Mouse (Mus musculus): Measurements from ENCODE around the gene Uck1. TPM values are rescaled to one million over a fixed set of nuclear protein-coding genes. Genes with fewer than 3 reads are reported as not detected.

The Uck1 gene
- total RNA-seq, 2 experiments from 2014 or later: 55.5 to 59.2 TPM

DNA sequence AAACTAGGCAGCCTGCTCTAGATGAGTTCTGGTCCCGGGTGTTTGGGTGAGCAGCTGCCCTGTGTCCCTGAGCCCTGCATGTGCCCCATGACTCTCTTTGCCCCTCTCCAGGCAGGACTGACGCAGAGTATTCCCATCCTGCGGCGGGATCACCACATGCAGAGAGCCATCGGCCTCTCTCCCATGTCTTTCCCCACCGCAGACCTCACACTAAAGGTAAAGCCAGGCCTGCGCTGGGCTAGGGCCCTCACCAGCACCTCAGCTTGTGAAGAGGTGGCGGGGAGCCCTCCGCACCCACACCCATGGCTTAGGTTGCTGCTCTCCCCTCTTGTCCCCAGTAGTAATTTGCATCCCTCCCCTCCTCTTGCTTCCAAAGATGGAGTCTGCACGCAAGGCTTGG lies 39.0 kb downstream of the Uck1 start:
- DNase-seq (ENCODE audit: low spot score in 2 of 2): no peak

DNA sequence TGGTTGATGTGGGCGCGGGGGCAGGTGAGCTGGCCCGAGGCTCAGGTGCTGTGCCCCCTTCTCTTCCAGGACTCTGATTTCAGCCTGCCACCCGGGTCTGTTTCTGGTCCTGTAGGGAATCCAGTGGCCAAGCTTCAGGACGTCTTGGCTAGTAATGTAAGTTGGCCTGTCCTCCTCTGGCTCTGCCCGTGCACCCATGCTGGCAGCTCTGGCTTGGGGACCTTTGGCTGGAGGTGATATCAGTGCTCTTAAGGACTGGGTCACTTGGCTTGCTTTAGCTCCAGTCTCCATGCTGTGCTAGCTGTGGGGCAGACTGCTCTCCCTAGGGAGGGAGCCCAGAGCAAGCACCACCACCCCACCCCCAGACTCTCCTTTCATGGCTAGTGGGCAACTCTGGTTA lies 39.9 kb downstream of the Uck1 start:
- no peak for DNase-seq (ENCODE audit: low spot score in 2 of 2)

- DNase-seq (ENCODE audit: low spot score in 2 of 2): no peak
Observed at GRCm38 (mm10) chr2:32219501-32219900, 40.5 kb downstream of the Uck1 start.

DNA sequence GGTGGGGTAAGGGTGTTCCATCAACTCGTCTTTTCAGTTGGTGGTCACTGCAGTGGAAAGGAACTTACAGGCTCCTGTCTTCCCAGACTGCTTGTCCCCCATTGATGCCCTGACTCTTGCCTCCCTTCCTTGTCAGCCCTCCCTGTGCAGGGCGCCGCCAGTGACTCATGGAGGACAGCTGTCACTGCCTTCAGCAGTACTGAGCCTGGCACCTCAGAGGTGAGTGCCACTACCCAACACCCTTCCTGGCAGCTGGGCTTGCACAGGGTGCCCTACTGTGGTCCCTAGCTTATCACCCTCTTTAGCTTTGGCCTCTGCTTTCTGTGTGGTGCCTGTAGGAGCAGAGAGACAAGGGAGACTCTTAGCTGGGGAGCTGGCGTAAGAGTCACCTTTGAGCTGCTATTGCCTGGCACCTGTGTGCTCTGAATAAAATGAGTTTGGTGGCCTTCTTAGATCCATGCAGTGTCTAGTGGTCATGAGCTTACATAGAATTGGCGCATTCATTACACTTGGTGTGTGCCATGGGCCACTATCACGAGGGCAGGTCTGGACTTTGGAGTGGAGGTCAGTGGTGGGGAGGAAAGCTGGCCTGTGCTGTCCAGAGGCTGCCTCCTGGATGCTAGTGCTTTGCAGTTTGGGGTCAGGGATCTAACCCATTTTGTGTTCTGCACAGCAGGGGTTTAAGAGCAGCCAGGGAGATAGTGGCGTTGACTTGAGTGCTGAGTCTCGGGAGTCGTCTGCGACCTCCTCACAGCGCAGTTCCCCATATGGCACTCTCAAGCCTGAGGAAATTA lies 41.2 kb downstream of the Uck1 start:
- no peak for DNase-seq (ENCODE audit: low spot score in 2 of 2)

- DNase-seq (ENCODE audit: low spot score in 2 of 2): no peak
Observed at GRCm38 (mm10) chr2:32218113-32218512, 41.8 kb downstream of the Uck1 start.

DNA sequence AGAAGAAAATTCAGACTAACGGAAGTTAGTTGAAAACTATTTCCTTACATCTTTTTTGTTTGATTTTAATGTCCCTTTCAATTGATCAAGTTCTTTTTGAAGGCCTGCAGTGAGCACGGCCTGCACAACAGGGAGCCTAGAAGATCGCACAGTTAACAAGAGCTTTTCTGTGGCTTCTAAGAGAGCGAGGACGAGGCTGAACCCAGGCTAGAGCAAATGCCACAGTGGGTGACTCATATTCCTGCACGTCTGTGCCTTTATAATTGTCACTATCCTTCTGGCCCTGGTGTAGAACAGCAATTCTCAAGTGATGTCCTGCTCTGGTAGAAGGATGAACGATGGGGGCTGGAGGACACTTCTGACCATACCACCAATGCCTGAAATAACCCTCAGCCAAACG lies 42.3 kb downstream of the Uck1 start:
- no peak for DNase-seq (ENCODE audit: low spot score in 2 of 2)

DNA sequence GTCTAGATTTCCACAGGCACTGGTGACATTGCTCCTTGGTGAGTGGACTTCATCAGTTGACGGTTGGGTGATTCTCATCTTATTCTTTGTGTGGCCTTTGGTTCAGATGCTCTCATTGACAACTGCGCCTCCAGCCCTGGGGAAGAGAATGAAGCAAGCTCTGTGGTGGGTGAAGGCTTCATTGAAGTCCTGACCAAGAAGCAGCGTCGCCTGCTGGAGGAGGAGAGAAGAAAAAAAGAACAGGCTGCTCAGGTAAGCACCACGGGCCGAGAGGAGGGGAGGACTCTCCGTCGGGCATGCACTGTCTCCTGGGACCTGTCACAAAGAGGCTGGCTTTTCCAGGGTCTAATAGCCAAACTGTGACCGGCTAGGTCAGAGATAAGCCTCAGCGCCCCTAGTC lies 43.5 kb downstream of the Uck1 start:
- no peak for DNase-seq (ENCODE audit: low spot score in 2 of 2)

DNA sequence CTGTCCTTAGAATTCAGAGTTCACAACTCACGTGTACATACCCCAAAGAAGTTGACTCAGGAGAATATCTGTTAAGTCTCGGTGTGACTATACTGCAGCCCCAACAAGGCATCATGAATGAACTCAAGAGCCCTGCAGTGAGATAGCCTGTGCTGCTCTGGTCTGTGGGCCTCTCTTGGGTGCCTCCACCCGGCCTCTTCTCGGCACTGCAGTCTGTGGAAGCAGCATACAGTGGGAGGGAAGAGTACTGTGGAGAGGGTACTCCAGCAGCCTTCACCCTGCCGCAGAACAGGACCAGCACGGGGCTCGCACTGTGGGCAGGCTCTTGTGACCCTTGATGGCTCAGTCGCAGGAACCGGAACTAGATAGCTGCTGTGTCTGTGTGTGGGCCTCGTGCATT lies 44.4 kb downstream of the Uck1 start:
- no peak for DNase-seq (ENCODE audit: low spot score in 2 of 2)

DNA sequence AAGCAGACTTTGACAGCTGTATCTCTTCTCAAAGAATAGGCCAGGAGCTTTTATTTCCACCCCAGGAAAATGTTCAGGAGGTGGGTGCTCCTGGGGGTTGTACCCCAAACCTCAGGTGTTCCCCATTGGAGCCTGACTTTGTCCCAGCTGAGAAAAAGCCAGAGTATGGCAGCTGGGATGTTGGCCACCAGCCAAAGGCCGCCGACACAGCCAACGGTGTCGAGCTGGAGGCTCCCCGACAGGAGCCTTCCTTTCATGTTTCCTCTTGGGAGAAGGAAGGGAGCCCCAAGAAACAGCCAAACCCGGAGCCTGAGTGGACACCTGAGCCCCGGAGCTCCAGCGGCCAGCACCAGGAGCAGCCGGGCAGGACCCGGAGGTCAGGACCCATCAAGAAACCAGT lies 47.0 kb downstream of the Uck1 start:
- no peak for DNase-seq (ENCODE audit: low spot score in 2 of 2)

GRCm38 (mm10) chr2:32211689-32212088 lies 48.3 kb downstream of the Uck1 start:
- DNase-seq (ENCODE audit: low spot score in 2 of 2): no peak

GRCm38 (mm10) chr2:32207682-32208081 lies 52.3 kb downstream of the Uck1 start:
- no peak for DNase-seq (ENCODE audit: low spot score in 2 of 2)

Other genes with a start within 250 kb of the Uck1 start
- 1 to 10 TPM; 2.4 to 2.7 TPM for gene Fam78a, start 175.3 kb downstream of the Uck1 start, total RNA-seq (2021)
- 10 to 100 TPM; 20.2 to 21.5 TPM for gene Plpp7, start 164.6 kb downstream of the Uck1 start, total RNA-seq (2021)
- gene Prrc2b, start 109.1 kb downstream of the Uck1 start, total RNA-seq (2021): 100 to 1,000 TPM; 253 to 268 TPM
- 10 to 100 TPM; 22.4 to 23.6 TPM for gene Pomt1, start 23.6 kb downstream of the Uck1 start, total RNA-seq (2021)
- gene Golga2, start 27.2 kb upstream of the Uck1 start, total RNA-seq (2021): 10 to 100 TPM; 73.8 to 86.1 TPM
- gene Swi5, start 27.9 kb upstream of the Uck1 start, total RNA-seq (2021): 100 to 1,000 TPM; 210 to 223 TPM
- gene Ciz1, start 92.2 kb upstream of the Uck1 start, total RNA-seq (2021): 10 to 100 TPM; 67.3 to 69.5 TPM
- 1,000 to 10,000 TPM; 1,139 to 1,143 TPM for gene Dnm1, start 93.2 kb upstream of the Uck1 start, total RNA-seq (2021)
- 100 to 1,000 TPM; 181 to 189 TPM for gene 1110008P14Rik, start 121.8 kb upstream of the Uck1 start, total RNA-seq (2021)
- gene Lcn2, start 128.1 kb upstream of the Uck1 start, total RNA-seq (2021): 1 to 10 TPM; 2.0 to 2.9 TPM
- 10 to 100 TPM; 36.6 to 40.3 TPM for gene Ptges2, start 135.7 kb upstream of the Uck1 start, total RNA-seq (2021)
- 1 to 10 TPM; 3.7 to 4.1 TPM for gene Naif1, start 190.3 kb upstream of the Uck1 start, total RNA-seq (2021)
- 10 to 100 TPM; 45.5 to 50.3 TPM for gene Slc25a25, start 191.3 kb upstream of the Uck1 start, total RNA-seq (2021)